Mouse (Mus musculus) layer of hippocampus, adult 9-10 months (tissue): Measurements from ENCODE around the gene Ptx4.

Experiments used
- DNase-seq: peaks from one replicate; pipeline ENCODE4 v3.0.0; 2022; ENCODE audit warnings: low spot score

Ptx4 gene

DNA sequence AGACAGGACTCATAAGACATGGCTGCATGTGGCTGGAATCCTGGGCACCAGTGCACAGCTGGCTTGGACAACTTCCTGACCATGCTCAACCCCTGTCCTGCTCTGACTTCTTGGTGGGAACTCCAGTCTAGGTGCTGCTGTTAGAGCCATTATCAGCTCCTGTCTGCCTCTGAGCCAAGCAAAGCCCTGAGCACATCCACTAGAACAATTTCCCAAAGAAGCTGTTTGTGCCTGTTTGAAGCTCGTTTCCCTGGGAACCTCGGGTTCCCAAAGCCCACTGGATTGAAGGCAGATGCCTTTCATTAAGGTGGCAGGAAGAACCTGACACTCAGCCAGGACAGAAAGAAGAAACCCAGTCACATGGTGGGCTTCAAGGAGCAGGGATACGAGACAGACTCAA lies at the start of gene Ptx4:
TSS of gene Ptx4 (plus strand) at position 355 of the 400 bp plus-strand sequence.
- no peak for DNase-seq

DNA sequence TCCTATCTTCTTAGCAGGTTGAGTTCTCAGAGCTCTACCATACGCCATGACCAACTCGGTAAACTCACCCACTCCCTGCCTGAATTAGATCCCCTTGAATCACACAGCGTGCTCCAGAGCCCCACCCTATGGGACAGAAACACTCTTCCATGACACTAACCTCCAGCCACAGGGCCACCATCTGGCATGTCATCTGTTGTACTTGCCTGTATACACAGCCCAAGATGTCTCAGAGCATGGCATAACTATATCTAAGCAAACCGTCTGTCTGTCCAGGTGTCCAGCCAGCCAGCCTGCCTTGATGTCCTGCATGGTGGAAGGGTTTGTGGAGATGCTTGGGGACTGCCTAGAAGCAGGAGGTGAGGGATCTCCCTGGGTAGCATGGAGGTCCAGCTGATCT lies 43.7 kb upstream of the Ptx4 start:
- no peak for DNase-seq

DNA sequence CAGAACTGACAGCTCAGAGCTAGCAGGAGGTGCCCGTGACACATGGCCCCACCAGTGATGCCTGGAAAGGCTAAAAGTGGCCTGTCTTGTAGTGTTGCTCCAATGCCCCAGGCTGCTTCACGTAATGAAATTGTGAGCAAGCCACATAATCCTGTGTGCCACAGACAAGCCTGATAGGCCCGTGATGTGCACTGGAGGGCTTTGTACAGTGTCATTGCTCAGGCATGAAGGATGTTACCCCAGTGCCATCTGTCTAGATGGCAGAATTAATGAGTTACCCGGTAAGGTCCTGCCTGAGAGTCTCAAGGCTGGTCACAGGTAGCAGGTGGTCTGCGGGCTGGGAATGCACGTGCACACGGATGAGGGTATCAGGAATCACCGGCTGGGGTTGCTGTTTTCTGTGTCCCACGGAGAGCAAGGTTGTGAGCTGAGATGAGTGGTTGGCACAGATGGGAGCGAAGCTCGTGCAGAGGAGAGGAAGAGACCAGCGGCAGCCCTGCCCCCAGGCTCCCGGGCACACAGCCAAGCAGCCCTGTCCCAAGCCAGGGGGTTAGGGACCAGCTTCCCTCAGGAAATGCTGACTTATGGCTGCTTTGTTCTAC lies 42.7 kb upstream of the Ptx4 start:
- no peak for DNase-seq

DNA sequence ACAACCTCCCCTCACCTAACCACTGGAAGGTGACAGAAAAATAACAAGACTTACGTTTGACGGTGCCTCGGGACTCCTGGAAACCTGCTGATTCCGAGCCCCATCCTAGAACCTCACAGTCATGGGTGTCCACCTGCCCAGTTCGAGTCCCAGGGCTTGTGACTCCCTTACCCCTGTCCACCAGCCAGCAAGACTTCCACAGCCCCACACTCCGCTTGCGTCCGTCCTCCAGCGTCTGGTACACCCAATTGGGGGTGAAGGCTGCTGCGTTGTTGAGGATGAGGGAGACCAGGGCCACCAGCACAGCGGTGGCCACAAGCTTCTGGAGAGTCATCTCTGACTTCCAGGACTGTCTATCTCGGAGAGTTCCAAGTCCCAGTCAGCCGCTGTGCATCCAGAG lies 40.4 kb upstream of the Ptx4 start:
- no peak for DNase-seq

DNA sequence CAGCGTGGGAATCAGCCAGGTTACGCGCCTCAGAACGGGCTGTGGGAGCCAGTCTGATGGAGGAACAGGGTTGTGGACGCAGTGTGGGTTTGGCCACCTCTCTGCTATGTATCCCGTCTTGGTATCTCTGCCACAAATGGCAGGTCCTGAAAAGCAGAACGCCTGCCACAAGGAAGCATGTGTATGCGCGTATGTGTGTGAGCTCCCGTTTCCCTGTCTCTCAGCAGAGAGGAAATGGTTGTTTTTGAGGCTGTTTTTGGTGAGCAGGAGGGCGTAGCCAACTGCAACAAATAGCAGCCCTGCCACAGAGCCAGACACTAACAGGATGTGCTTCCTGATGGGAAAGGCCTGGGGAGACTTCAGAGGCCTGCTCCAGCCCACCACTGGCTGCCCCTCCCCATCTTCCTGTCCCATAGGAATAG lies 39.6 kb upstream of the Ptx4 start:
- DNase-seq: no peak

DNA sequence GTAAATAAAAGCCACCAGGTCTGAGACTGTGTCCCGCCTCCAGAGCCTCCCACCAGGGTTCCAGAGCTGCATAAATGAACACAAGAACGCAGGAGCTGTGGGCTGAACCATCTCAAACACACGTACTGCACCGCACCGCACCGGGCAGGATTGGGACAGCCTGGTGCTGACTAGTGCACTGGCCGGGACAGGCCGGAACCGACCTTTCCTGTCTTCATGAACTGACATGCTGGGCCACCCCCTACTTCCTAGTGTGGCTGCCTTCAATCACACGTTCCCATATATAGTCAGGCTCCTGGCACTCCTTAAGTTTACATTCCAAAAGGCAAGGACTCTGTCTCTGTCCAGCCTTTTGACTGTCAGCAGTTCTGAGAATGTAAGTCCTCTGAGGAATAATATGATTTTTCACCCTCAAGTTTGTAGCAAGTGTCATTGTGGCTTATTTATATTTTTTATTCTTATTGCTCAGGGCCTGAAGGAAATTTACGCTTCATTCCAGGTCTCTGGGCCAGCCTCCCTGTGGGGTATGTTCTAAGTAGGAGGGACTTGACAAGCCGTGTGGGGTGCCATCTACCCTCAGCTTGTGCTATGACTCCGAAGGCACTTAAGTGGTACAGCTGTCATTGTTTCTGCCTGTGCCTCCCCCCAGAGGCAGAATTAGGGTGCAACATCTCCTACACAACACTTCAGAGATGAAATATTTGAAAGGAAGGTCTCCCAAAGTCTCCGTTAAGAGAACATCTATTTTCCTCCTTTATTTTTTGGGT lies 38.3 kb upstream of the Ptx4 start:
- no peak for DNase-seq

DNA sequence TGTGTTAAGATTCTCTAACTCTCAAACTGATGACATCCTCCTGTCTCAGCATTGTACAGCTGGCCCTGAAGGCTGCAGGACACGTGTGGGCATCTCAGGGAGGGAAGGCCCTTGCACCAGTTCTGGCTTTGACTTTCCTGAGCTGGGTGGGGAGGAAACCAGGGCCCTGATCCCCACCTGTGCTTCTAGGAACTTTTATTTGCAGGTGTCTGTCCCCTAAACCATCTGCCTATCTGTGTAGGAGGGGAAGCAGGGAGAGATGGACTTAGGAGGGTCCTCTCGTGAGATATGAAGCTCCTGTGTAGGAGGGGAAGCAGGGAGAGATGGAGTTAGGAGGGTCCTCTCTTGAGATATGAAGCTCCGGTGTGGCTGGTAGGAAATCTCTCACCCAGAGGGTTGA lies 37.7 kb upstream of the Ptx4 start:
- no peak for DNase-seq

DNA sequence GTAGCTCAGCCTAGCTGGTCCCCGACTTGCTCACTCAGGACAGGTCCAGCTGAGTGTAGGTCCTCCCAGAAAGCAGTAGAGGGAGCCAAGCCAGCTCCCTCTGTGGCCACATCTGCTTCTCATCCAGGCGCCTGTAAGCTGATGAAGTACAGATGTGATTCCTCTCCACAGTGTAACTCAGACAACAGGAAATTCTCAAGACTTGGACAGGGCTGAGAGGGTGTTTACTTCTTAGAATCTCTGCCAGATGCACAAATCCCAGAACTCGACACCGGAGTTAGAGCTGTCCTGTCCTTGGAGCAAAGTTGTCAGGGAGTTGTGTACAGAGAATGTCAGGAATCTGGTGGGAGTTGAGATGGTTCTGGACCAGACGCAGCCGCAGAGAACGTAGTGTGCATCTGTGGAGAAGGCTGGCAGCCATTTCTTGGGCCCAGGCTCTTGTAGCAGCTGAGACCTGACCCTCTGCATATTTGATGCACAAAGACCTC lies 37.1 kb upstream of the Ptx4 start, which contains the start of gene Tmem204:
TSS of gene Tmem204 (minus strand) at position 148 of the 488 bp plus-strand sequence.
- no peak for DNase-seq

DNA sequence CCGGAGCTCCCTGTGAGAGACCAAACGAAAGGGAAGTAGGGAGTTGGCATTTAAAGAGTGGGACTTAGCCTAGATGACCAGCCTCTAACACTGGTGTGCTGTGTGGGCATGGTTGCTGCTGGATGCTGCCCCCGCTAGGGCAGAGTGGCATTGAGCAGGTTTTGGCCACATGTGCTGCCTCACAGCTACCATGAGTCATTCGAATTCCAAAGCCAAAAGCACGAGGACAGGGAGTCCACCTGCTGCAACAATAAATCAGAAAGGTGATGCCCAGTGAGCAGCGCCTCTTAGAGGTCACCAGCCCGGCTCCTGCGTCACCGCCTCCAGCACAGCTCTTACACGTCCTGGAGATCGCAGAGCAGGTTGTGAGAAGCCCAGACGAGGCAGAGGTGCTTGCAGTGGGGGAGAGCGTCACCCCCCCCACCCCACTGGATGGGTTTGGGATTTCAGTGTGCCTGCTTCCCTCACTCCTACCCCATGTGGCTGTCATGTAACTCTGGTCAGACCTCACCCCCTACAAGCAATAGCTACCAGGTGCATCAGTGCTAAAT lies 35.6 kb upstream of the Ptx4 start:
- no peak for DNase-seq

DNA sequence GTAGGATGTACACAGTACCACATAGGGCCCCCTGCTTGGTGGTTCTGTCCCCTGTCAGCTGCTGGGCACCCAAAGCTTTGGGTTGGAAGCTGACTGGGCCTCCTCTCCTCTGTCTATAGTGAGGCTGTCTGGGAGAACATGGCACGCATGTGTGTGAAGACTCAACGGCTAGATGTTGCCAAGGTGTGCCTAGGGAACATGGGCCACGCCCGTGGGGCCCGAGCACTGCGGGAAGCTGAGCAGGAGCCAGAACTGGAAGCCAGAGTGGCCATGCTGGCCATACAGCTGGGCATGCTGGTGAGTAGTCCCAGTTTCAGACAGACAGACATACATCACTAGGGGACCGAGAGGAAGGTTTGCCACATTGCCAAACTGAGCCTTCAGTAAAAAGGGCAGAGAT lies 33.8 kb upstream of the Ptx4 start:
- DNase-seq: no peak

DNA sequence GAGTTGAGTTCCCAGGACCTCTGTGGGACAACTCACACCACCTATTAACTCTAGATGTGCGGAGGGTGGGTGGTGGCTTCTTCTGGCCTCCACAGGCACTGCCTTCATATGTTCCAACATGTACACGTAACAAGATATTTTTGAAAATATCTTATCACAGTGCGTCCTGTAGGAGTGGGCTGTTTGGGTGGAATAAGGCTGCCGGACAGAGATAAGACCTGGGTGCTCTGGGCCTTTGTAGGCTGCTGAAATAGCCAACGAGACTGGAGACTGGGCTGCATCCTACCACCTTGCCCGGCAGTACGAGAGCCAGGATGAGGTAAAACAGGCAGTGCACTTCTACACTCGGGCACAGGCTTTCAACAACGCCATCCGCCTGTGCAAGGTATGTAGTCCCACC lies 31.4 kb upstream of the Ptx4 start:
- no peak for DNase-seq

DNA sequence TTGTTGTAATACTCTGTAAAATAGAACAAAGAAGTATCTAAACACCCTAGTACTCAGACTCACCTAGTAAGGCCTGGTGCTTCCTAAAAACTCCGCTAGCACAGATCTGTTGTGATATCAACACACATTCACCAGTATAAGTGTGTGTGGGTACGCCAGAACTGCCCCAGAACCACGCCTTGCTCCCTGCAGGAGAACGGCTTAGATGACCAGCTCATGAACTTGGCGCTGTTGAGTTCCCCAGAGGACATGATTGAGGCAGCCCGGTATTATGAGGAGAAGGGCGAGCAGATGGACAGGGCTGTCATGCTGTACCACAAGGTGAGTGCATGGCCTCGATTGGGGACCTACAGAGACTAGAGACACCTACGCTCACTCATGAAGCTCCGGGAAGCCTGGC lies 30.1 kb upstream of the Ptx4 start:
- DNase-seq: no peak

DNA sequence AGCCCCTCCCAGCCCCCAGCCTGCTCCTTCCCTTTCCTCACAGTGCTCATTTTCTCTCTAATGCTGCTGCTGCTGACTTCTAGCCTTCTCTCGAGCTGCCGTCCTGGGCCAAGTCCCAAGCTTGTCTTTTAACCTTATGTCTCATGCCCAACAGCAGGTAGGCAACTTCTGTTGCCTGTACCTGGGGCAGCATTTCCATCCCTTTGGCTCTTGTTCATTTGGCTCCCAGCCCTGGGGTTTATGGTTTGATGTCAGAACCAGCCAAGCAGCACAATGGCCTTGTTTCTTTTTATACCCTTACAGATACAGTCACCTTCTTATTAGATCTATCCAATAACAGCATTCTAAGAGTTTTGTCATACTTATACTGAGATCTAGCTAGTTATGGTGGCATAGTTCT lies 24.3 kb upstream of the Ptx4 start:
- no peak for DNase-seq

DNA sequence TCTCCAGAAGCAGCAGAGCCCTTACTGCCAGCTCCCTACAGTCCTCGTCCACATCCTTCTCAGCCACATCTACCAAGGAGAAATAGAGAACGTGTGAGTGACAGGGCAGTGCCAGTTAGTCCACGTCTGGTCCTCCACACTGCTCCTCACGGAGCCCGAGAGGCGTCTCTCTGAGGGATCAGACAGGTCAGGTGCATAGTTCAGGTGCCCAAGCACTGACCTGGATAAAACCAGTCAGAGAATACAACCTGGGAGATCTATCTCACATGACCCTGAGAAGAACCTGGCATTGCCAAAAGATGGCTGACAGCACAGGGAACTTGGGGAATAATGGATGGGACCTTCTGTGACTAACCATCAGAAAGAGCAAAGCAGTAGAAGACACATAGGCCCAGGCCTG lies 20.5 kb upstream of the Ptx4 start:
- no peak for DNase-seq

DNA sequence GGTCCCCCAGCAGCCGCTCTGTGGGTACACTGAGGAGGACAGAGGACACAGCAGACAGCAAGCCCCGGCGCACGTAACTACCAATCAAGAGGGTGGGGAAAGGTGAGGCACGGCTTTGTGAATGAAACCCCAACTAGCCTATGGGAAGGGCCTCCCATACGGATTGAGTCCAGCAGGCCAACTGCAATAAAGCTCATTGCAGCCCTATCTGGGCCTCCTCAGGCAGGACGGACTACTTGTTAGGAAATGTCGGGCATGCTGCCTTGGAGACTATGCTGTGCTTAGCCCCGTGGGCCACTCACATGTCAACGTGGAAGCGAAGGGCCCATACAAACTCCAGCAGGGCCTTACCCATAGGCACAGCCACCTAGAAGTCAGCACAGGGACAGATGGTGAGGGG lies 19.2 kb upstream of the Ptx4 start:
- no peak for DNase-seq

DNA sequence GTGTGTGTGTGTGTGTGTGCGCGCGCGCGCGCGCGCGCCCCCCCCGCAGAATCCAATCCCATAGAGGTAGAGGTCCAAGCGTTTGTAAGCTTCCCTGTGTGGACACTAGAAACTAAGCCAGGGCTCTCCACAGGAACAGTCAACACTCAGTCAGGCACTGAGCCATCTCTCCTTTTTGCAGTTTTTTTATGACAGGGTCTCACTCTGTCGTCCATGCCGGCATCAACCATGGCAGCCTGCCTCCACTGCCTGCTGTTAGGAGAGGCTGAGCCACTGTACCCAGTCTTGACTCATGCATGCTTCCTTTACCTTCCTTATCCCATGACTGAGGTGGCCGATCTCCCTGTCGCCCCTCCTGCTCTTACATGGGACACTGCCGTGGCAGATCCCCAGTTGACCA lies 12.8 kb upstream of the Ptx4 start:
- no peak for DNase-seq

DNA sequence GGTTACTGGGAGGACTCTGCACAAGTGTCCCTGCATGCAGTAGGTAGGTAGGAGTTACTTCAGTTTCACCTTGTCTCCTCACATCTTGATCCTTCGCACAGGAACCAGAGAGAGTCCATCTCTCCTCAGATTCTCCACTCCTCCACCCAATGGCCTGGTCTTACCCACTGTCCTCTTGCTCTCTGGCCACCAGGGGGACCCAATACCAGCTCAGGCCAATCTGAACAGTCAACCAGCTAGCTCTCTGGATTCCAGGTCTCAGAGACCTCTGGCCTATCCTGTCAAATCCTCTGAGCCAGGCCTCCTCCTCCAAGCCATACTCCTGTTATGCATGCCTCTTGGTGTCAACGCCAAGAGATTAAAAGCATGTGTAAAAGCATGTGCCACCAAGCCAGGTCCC lies 11.0 kb upstream of the Ptx4 start:
- DNase-seq: no peak

DNA sequence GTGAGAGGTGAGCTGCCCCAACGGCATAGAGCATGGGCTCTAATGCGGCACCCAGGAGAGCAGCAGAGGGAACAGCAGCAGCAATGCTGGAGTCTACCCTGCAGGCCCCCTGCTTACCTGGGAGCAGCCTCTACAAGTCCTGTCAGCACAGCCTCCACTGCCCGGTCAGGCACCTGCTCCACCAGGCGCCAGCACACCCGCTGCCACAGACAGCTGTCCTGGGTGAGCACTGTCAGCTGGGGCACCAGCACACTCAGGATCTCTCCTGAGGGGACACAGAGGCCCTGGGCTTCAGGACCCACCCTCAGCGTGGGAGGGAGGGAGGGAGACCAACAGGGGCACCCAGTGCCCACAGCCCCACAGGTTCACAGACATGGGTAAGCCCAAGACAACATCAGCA lies 10.0 kb upstream of the Ptx4 start:
- no peak for DNase-seq

DNA sequence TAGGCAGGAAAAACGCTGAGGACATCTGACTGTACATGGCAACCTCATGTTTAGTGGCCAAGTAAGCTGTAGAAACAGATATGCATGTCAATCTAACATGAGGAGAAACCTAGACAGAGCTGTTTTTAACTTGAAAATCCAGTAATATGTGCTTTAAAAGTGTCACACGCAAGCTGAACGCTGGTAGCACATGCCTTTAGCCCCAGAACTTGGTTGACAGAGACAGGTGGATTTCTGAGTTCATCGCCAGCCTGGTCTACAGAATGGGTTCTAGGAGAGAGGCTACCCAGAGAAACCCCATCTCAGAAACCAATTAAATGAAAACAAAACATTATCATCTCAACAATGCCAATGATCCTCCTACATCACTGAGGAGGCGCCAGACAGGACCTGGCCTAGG lies 9.3 kb upstream of the Ptx4 start:
- no peak for DNase-seq

DNA sequence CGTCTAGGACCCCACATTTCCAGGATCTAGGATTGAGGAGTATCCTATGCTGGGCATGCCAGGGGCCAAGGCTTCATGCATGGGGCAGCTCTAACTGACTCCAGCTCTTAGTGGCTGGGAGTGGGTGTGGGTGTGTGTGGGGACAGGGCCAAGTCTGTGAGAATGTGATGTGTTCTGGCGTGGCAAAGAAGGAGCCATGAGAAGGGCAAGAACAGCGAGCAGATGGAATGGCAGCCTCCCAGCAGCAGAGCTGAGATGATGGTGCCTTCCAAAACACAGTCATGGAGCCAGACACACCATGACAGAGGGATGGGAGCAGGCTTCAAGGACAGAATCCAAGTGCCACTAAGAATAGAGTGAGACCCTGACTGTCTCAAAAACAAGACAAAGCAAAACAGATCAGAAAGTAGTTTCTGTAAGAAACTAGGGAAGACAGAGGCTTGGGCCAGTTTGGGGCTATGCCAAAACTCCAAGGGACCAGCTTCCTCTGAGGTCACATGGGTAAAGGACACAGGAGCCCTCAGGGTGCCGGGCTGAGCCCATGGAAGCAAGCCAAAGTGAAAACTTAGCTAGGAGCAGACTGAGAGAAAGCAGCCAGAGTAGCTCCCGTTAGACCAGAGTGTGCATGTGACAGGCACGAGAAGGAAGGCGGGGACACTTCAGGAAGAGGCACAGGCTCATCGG lies 8.7 kb upstream of the Ptx4 start:
- no peak for DNase-seq

DNA sequence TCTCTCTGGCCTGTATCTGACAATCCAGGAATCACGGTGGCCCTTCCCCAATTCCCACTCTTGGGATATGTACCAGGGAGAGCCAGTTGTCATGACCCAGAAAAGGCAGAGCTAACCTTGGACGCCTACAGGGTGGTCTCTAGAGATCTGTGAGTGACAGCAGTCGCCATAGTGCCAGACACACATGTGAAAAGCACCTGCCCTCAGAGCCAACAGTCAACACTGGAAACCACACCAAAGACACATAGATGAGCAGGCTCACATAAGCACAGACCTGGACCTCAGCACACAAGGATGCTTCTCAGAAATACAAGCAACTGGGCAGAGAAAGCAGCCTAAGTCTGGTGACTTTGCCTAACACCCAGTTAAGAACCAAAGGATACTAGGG lies 8.1 kb upstream of the Ptx4 start:
- DNase-seq: no peak

DNA sequence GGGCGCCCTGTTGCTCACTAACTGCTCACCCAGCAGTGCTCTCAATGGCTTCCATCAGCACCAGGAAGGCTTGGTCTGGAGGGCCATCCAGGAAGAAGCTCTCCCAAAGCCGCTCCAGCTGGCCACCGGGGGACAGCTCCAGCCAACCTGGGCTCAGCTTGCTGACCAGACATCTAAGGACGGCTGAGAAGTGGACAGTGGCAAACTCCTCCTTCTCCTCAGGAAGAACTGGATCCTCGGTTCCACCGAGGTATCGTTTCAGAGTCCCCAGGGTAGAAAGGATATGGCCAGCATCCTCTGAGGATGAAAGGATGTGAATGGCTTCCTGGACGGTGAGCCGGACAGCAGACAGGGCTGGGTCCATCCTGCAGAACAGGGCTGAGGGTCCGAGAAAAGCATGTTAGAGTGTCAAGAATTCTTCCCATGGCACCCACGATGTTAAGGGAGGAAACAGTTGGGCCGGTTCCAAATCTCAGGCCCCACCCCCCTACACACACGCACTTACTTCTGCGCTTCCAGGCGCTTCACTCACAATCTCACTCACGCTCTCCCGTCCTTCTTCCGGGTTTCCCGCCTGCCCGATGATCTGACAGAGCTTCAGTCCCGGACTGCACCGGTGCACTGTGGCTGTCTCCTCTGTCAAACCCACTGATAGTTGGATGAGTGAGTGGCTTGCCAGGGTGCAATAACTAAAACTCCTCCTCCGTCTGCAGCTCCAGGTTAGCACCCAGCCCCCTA lies 5.5 kb upstream of the Ptx4 start:
- no peak for DNase-seq
